Mouse (Mus musculus) midbrain, embryonic 11.5 days (tissue): ENCODE results near the gene Coa4. TPM values are rescaled to one million over a fixed set of nuclear protein-coding genes. Genes with fewer than 3 reads are reported as not detected.

Experiments used
- ATAC-seq: fragments of 200-750 bp; cut with Nextera tagmentation; 2 replicates; pipeline ENCODE4 v1.8.0; 2017; ENCODE audit warnings: moderate TSS enrichment, moderate library complexity; ENCODE audit not compliant: low FRiP score
- DNase-seq: peaks from one replicate; pipeline ENCODE4 v3.0.0; 2015; ENCODE audit warnings: low spot score; ENCODE audit errors: missing footprints
- H3K27ac ChIP-seq: fragments of 300-500 bp; sonication (generic); 2 replicates; pipeline ENCODE4 v1.5.1; 2014; ENCODE audit warnings: low read depth, low read length
- H3K27me3 ChIP-seq: fragments of 300-500 bp; sonication (generic); 2 replicates; pipeline ENCODE4 v1.6.1; 2014; ENCODE audit warnings: mild to moderate bottlenecking, low read length, moderate library complexity, mixed read lengths; ENCODE audit not compliant: control insufficient read depth, insufficient read depth
- H3K36me3 ChIP-seq: fragments of 300-500 bp; sonication (generic); 2 replicates; pipeline ENCODE4 v1.6.1; 2014; ENCODE audit warnings: mild to moderate bottlenecking, low read length, moderate library complexity, mixed read lengths; ENCODE audit not compliant: control insufficient read depth, insufficient read depth
- H3K4me1 ChIP-seq: fragments of 300-500 bp; sonication (generic); 2 replicates; pipeline ENCODE4 v1.6.1; 2014; ENCODE audit warnings: low read length; ENCODE audit not compliant: control insufficient read depth, insufficient read depth
- H3K4me2 ChIP-seq: fragments of 300-500 bp; sonication (generic); 2 replicates; pipeline ENCODE4 v1.6.1; 2014; ENCODE audit warnings: mild to moderate bottlenecking, moderate library complexity
- H3K4me3 ChIP-seq: fragments of 300-500 bp; sonication (generic); 2 replicates; pipeline ENCODE4 v1.5.1; 2014; ENCODE audit warnings: low read depth, low read length
- H3K9ac ChIP-seq: fragments of 300-500 bp; sonication (generic); 2 replicates; pipeline ENCODE4 v1.6.1; 2014; ENCODE audit warnings: low read length
- H3K9me3 ChIP-seq: fragments of 300-500 bp; sonication (generic); 2 replicates; pipeline ENCODE4 v1.6.1; 2016; ENCODE audit warnings: low read length; ENCODE audit not compliant: control insufficient read depth
- WGBS: fragments of 180-500 bp; shearing (Covaris S2); extraction: QIAGEN DNeasy Blood & Tissue Kit; methylation state at CpG from one replicate; pipeline ENCODE4 v1.1.7; 2014; 5-methylcytosine and 5-hydroxymethylcytosine counted together
- polyA plus RNA-seq: library from polyadenylated mRNA; unstranded; fragments of >200 nt; fragmentation: Nextera tagmentation; extraction: Ambion mirVana; gene quantifications from 2 replicates; pipeline ENCODE4 v1.2.1, GENCODE M21; 2014

The Coa4 gene
- polyA plus RNA-seq, 1 experiment from 2014 or later = 22.8 TPM

- ATAC-seq = peak; percentile 59; the same call in 1 of the 2 replicates
- Histone ChIP-seq H3K9me3 (no peaks in the 10 kb centered on the region), H3K9ac (no peak overlapping the region; the same call in 1 of the 2 replicates), H3K4me1 (no peaks in the 10 kb centered on the region), H3K27me3 (no peaks in the 10 kb centered on the region), H3K4me2 (no peak overlapping the region), H3K4me3 (no peak overlapping the region), H3K36me3 (no peaks in the 10 kb centered on the region), H3K27ac (no peak overlapping the region)
- 21% methylated on average over 10 of the region's 10 CpGs for WGBS
- peak; percentile 97 for DNase-seq
Measured at GRCm38 (mm10) chr7:100520663-100521285, 16.1 kb upstream of the Coa4 start.

GRCm38 (mm10) chr7:100522222-100522621 lies 14.6 kb upstream of the Coa4 start:
- Histone ChIP-seq H3K4me2 (no peak overlapping the region), H3K9me3 (no peaks in the 10 kb centered on the region), H3K4me1 (no peaks in the 10 kb centered on the region), H3K36me3 (no peaks in the 10 kb centered on the region), H3K27me3 (no peaks in the 10 kb centered on the region), H3K27ac (no peak overlapping the region), H3K4me3 (no peak overlapping the region), H3K9ac (no peak overlapping the region)
- ATAC-seq = no peak
- DNase-seq = no peak
- WGBS = 80% methylated on average over 3 of the region's 3 CpGs

- Histone ChIP-seq H3K4me3 (no peak overlapping the region), H3K9me3 (no peaks in the 10 kb centered on the region), H3K27ac (no peak overlapping the region), H3K36me3 (no peaks in the 10 kb centered on the region), H3K4me2 (no peak overlapping the region), H3K9ac (no peak overlapping the region), H3K27me3 (no peaks in the 10 kb centered on the region), H3K4me1 (no peaks in the 10 kb centered on the region)
- no peak for DNase-seq
- no peak for ATAC-seq
- WGBS = 79% methylated on average over 8 of the region's 8 CpGs
Measured at GRCm38 (mm10) chr7:100524669-100525068, 12.2 kb upstream of the Coa4 start.

- no peaks in the 10 kb centered on the region for H3K9me3 ChIP-seq
- no peak overlapping the region for H3K4me3 ChIP-seq
- 88% methylated on average over 5 of the region's 5 CpGs for WGBS
- no peaks in the 10 kb centered on the region for H3K36me3 ChIP-seq
- H3K27ac ChIP-seq = no peak overlapping the region
- ATAC-seq (no peak), DNase-seq (no peak)
- H3K4me2 ChIP-seq = no peak overlapping the region
- H3K9ac ChIP-seq = no peak overlapping the region
- no peaks in the 10 kb centered on the region for H3K27me3 ChIP-seq
- no peaks in the 10 kb centered on the region for H3K4me1 ChIP-seq
Measured at GRCm38 (mm10) chr7:100530766-100531165, 6.1 kb upstream of the Coa4 start.

DNA sequence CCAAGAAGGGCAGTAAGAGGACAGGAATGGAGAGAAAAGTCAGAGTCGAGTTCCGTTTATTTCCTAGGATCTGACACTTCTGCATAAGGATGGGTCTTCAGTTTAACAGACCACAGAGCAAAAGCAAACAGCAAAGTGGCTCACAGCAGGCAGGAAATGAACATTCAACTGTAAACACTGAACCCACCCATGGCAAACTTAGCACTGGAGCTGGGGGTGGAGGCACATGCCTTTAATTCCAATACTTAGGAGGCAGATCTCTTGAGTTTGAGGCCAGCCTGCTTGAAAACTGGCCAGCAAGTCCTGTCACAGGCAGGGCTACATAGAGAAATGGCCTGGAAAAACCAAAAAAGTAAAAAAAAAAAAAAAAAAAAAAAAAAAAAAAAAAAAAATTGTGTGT lies 3.4 kb upstream of the Coa4 start:
- no peak for ATAC-seq
- Histone ChIP-seq H3K27me3 (no peaks in the 10 kb centered on the region), H3K9me3 (no peaks in the 10 kb centered on the region), H3K4me1 (peaks cover 6% of the 10 kb centered on the region), H3K4me3 (no peak overlapping the region), H3K27ac (no peak overlapping the region), H3K36me3 (no peaks in the 10 kb centered on the region), H3K4me2 (no peak overlapping the region), H3K9ac (no peak overlapping the region)
- DNase-seq = no peak
- 74% methylated on average over 2 of the region's 2 CpGs for WGBS

- peaks cover 2% of the 10 kb centered on the region for H3K36me3 ChIP-seq
- no peak overlapping the region for H3K9ac ChIP-seq
- H3K4me2 ChIP-seq = no peak overlapping the region
- no peaks in the 10 kb centered on the region for H3K27me3 ChIP-seq
- WGBS = 79% methylated on average over 3 of the region's 3 CpGs
- H3K27ac ChIP-seq = no peak overlapping the region
- H3K4me3 ChIP-seq = no peak overlapping the region
- H3K9me3 ChIP-seq = no peaks in the 10 kb centered on the region
- no peak for ATAC-seq
- DNase-seq = no peak
- peaks cover 6% of the 10 kb centered on the region for H3K4me1 ChIP-seq
Measured at GRCm38 (mm10) chr7:100534216-100534615, 2.7 kb upstream of the Coa4 start.

GRCm38 (mm10) chr7:100535831-100536230 lies 1.0 kb upstream of the Coa4 start:
- Histone ChIP-seq H3K4me2 (no peak overlapping the region), H3K27me3 (no peaks in the 10 kb centered on the region; the same call in 1 of the 2 replicates), H3K36me3 (peaks cover 12% of the 10 kb centered on the region), H3K9ac (no peak overlapping the region), H3K9me3 (no peaks in the 10 kb centered on the region), H3K4me1 (peaks cover 6% of the 10 kb centered on the region), H3K27ac (no peak overlapping the region), H3K4me3 (no peak overlapping the region)
- WGBS = 82% methylated on average over 2 of the region's 2 CpGs
- no peak for ATAC-seq
- DNase-seq = no peak

DNA sequence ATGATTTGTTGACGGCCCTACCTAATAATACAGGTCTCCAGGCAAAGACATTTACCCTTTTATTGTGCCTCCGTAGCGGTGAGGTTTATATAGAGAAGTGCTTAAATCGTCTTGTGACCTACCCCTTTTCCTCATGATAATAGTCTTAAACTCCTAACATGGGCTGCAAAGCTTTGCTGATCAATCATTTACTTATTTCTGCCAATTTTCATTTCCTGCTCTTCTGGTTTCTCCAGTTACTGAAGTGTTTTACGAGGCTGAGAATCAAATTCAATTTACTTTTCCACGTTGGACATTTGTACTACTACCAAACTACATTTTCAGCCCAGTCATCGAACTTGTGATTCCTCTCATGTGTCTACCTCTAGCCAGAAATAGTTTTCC lies 640 bp downstream of the Coa4 start:
- peaks cover 12% of the 10 kb centered on the region for H3K36me3 ChIP-seq
- peaks cover 6% of the 10 kb centered on the region for H3K4me1 ChIP-seq
- H3K27me3 ChIP-seq = no peaks in the 10 kb centered on the region; the same call in 1 of the 2 replicates
- peak overlapping the region; percentile 81 for H3K9ac ChIP-seq
- peak overlapping the region; percentile 61 for H3K4me2 ChIP-seq
- WGBS = 34% methylated on average over 7 of the region's 7 CpGs
- ATAC-seq (no peak), DNase-seq (no peak)
- peak overlapping the region; percentile 66 for H3K4me3 ChIP-seq
- H3K27ac ChIP-seq = no peak overlapping the region
- no peaks in the 10 kb centered on the region for H3K9me3 ChIP-seq

- DNase-seq = no peak
- Histone ChIP-seq H3K4me3 (no peak overlapping the region), H3K4me2 (no peak overlapping the region), H3K9me3 (no peaks in the 10 kb centered on the region), H3K36me3 (peaks cover 12% of the 10 kb centered on the region), H3K27ac (no peak overlapping the region), H3K27me3 (no peaks in the 10 kb centered on the region; the same call in 1 of the 2 replicates), H3K9ac (no peak overlapping the region), H3K4me1 (peaks cover 6% of the 10 kb centered on the region)
- 96% methylated on average over 9 of the region's 9 CpGs for WGBS
- no peak for ATAC-seq
Measured at GRCm38 (mm10) chr7:100539516-100539915, 2.6 kb downstream of the Coa4 start.
